Mouse (Mus musculus): ENCODE results near the gene Psmd7.
"Not testable (repeated sequence)": the region's sequence is repeated elsewhere in the genome, so short reads cannot be mapped to it uniquely, and the experiment has no call there.

The Psmd7 gene

DNA sequence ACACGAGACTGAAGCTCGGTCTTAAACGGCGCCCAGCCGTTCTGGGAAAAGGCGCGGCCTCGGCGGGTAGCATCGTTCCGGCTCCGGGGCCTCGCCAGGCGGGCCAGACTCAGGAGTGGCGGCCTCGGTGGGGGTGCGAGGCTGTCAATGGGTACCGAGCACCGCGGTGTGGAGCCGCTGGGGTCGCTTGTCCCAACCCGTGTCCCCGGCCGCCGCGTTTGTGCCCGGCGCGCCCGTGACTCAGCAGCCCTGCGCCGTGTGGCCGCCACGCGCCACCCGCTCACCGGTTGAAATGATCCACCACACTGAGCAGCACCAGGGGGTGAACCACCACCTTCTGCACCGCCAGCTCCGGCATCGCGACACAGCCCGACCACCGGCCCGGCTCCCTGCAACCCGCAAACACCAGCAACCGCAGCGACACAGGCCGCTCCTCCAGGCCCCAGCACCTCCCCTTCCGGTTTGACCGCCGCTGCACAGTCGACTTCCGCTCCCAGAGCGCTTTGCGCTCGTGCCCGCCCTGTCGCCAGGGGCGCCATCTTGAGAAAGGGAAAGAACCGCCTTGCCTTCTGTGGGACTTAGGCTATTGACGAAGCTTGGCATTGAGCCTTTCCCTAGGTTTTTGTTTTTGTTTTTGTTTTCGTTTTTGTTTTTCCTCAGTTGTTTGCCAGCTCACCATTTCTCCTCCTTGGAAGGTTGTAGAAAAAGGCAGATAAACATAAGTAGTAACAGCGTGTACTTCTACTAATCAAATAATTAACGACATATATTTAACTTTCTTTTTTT, at the start of gene Psmd7:
Gene Psmd7 (minus strand): TSS at position 470 of the 786 bp plus-strand sequence.
- peak; percentile 93 to 96 for DNase-seq

GRCm38 (mm10) chr8:107633734-107634133, 45.5 kb upstream of the Psmd7 start:
- DNase-seq = no peak

DNA sequence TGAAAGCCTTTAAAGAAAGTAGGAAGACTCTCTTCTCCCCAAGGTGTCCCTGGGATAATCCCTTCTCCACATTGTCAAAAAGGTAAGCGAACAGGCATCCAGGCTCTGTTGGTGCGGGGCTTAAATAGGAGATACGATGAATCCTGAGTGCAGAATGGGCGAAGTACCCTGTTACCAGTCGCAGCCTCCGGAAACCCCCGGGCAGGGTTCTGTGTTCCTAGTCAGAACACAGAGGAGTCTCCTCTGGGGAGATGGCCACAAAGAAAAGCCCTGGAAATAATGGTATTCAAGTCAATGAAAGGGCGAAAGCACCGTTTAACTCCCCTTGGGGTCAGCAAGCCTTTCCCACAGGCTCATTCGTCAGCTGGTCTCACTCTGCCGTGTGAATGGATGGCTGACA, 41.4 kb upstream of the Psmd7 start:
- DNase-seq = no peak

DNA sequence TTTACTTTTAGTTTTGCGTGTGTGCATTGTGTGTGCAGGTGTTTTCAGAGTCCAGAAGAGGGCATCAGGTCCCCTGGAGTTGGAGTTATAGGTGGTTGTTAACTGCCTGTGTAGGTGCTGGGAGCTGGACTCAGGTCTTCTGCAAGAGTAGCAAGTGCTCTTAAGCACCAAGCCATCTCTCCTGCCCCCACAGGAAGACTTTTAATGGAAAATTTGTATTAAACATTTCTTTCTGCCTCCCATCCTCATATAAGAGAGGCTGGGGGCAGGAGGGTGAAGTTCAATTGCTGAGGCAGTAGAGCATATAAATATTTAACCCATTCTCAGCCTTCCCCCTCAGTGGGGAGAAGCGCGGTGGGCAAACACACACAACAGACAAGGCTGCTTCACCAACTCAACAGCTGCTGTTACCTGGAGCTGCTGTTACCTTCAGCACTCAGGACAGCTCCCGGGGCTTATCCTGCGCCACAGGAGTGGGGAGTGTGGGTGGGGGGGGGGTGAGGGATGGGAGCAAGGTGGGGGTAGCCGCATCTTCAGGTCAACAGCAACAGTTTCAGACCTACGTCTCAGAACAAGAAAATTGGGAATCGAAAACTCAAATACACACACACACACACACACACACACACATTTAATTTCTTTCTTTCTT, 40.4 kb upstream of the Psmd7 start:
- peak in 1 of 2 experiments; percentile 34 for DNase-seq

DNA sequence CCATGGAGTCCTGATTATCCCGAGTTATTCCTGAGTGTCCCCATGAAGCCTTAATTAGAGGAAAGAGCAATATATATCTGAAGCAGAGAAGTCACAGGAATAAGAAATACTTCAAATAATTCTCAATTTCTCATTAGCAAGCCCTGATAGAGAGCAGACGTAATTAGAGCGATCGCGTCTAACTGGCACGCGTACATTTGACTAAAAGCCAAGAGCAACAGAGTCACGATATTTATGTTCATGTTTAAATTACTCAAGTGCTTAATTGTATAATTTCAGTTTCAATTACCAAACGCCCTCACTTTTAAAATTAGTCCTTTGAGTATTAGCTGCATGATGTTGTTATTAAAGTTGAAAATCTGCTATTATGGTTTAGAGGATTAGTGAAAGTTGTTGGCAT, 39.6 kb upstream of the Psmd7 start:
- no peak for DNase-seq

- not testable (repeated sequence) for DNase-seq
These were observed 36.0 kb upstream of the Psmd7 start for GRCm38 (mm10) chr8:107624301-107624700.

DNA sequence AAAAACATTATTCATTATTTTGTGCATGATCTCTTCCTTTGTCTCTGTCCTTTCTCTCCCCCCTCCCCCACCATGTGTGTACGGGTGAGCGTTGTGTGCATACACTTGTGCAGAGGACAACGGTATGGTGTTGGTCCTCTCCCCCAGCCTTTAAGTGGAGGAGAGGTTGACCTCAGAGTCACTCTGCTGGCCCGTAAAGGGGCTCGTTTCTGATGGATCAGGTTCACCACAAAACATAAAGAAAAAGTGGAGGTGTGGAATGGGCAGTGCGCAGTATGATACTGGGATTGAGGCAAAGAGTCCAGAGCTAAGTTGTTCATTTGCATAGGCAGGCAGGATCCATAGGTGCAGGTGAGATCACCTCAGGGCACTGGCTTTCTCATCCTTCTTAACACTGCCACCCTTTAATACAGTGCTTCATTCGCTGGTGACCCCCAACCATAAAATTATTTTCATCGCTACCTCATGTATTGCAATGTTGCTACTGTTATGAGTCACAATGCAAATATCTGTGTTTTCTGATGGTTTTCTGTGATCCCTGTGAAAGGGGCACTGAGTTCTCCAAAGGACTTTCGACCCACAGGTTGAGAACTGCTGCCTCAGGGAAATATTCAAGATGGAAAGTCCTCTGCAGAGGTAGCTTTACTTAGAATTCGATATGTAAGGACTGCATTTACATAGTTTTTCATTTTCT, 33.8 kb upstream of the Psmd7 start:
- DNase-seq = no peak

GRCm38 (mm10) chr8:107621136-107621535, 32.9 kb upstream of the Psmd7 start:
- no peak for DNase-seq

DNA sequence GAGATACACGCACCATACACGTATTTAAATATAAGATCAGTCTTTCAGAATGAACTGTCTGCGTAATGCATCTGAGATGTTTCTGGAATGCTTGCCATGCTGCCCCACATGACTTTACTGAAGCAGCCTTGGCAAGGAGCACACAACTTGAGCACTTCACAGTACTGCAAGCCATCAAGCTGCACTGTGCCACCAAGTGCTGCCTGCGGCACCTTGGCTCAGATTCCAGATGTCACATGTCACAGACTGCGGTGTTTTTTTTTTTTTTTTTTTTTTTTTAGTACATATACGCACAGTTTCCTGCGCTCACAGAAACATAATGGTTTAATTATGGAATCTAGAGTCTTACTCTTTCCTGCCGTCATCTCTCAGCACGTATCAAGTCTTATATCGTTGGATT, 30.2 kb upstream of the Psmd7 start:
- peak in 1 of 2 experiments; percentile 12 for DNase-seq

GRCm38 (mm10) chr8:107613411-107613810, 25.1 kb upstream of the Psmd7 start:
- DNase-seq = no peak

DNA sequence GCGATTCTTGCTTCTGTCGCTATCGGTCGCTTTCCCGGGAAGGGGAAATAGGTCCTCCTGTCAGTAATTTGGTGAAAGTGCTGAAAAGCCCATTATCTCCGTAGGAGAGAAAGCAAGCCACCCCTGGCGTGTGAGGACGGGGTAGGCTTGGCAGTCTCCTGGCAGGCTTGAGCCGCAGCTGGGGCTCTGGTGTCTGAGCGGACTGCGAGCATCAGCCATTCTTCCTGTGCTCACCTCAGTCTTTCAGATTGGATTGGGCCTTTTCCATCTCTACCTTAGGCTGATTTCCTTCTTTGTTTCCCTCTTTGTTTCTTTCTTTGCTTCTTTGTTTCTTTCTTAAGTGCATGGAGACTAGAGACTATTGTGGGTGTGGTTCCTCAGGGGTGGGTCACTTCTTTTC, 22.6 kb upstream of the Psmd7 start:
- no peak for DNase-seq

- DNase-seq = no peak
These were observed 20.5 kb upstream of the Psmd7 start for GRCm38 (mm10) chr8:107608751-107609150.

GRCm38 (mm10) chr8:107603026-107603425, 14.8 kb upstream of the Psmd7 start:
- peak; percentile 60 to 82 for DNase-seq

DNA sequence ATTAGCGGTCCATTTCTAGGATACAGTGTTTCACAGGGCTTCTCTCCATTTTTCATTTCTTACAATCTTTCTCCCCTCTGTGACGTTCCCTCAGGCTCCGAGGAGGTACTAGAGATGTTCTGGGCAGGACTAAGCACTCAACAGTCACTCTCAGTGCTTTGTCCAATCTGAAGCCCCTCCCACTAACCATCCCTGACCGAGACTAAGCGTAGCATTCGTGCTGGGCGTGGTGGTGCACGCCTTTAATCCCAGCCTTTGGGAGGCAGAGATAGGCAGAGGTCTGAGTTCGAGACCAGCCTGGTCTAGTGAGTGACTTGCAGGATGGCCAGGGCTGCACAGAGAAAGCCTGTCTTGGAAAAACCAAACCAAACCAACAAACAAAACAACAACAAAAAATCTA, 11.4 kb upstream of the Psmd7 start:
- DNase-seq = no peak

GRCm38 (mm10) chr8:107597731-107598130, 9.5 kb upstream of the Psmd7 start:
- DNase-seq = no peak

- no peak for DNase-seq
These were observed 6.6 kb upstream of the Psmd7 start for GRCm38 (mm10) chr8:107594817-107595216.

DNA sequence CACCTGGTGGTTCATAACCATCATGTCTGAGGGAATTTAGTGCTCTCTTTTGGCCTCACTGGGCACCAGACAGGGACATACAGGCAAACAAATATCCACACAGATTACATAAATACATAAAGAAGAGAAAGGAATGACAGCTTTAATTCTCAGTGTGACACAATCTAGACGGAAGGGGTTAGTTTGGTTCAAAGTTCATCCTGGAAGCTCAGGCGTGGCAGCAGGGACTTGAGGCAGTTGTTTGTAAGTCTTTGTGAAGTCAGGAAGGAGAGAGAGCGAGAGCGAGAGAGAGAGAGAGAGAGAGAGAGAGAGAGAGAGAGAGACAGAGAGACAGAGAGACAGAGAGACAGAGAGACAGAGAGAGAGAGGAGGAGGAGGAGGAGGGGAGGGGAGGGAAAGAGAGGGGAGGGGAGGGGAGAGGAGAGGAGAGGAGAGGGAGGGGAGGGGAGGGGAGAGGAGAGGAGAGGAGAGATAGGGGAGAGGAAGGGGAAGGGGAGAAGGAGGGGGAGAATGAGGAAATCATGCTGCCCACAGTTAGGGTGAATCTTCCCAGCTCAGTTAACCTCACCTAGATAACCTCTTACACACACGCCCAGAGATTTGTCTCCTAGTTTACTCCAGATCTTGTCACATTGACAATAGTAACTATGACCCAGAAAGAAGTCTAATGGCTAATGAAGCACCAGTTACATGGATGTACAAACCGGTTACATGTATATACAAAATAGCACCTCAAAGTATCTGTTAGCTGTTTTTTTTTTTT, 5.9 kb upstream of the Psmd7 start:
- no peak for DNase-seq

- peak in 1 of 2 experiments; percentile 45 for DNase-seq
These were observed 752 bp downstream of the Psmd7 start for GRCm38 (mm10) chr8:107587429-107587994.

GRCm38 (mm10) chr8:107582136-107582535, 6.1 kb downstream of the Psmd7 start:
- DNase-seq = no peak

GRCm38 (mm10) chr8:107581536-107581935, 6.7 kb downstream of the Psmd7 start:
- DNase-seq = no peak

GRCm38 (mm10) chr8:107580879-107581278, 7.4 kb downstream of the Psmd7 start:
- DNase-seq = peak in 1 of 2 experiments; percentile 31

DNA sequence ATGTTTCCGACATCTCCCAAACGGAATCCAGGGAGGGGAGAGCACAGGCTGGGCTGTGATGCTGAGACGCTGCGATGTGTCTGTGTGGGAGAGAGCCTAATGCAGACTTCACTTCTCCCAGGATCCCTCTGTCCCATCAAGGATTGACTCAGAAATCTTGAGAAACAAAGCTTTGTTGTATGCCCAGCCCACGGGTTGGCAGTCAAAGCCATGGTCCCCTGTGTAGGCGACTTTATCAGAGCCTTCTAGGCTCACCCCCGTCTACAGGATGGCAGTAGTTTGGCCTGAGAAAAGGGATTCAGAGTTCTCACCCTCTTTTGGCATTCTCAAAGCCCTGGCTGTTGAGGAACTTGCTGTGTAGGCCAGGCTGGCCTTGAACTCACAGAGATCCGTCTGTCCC, 9.7 kb downstream of the Psmd7 start:
- DNase-seq = no peak

GRCm38 (mm10) chr8:107578132-107578531, 10.1 kb downstream of the Psmd7 start:
- DNase-seq = peak in 1 of 2 experiments; percentile 21
